ENCODE assay signal across 26 mouse cellular contexts in genomic region chr11:3232248-3232647, GRCm38 (mm10).
"Had no signal": no experiment of that assay in that cellular context is flagged by ENCODE, and none has a peak within 500 bp of the region (broad histone marks: within the 10 kb centered on the region; RNA-seq: fewer than 3 reads in every experiment).

No protein-coding gene starts in this region.

- H3K9me3 ChIP-seq: heart, embryonic 13.5 days; heart, embryonic 15.5 days; hindbrain, embryonic 13.5 days; hindbrain, embryonic 15.5 days; kidney, embryonic 15.5 days; limb, embryonic 15.5 days; liver, embryonic 12.5 days had no signal

- H3K4me3 ChIP-seq: gastrocnemius, adult 2 months; heart, adult 2 months; heart, embryonic 13.5 days; heart, embryonic 15.5 days; hindbrain, embryonic 13.5 days; hindbrain, embryonic 15.5 days; kidney, embryonic 15.5 days; limb, embryonic 13.5 days; limb, embryonic 15.5 days; liver, embryonic 12.5 days had no signal

- H3K4me2 ChIP-seq: heart, embryonic 11.5 days; heart, embryonic 13.5 days; heart, embryonic 15.5 days; hindbrain, embryonic 13.5 days; hindbrain, embryonic 15.5 days; kidney, embryonic 15.5 days; limb, embryonic 13.5 days; limb, embryonic 15.5 days; liver, embryonic 12.5 days had no signal

- DNase-seq: gastrocnemius, adult 2 months; gastrocnemius, postnatal 10 days; gastrocnemius, postnatal 25 days; heart, adult 11 months; heart, adult 2 months; heart, postnatal 14 days; heart, postnatal 36 days; kidney, adult 11 months; kidney, adult 2 months; kidney, adult 9 months; kidney, postnatal 14 days; kidney, postnatal 36 days; layer of hippocampus, adult 9-11 months; layer of hippocampus, postnatal 36 days; left cerebral cortex, postnatal 4 days had no signal

- H3K9ac ChIP-seq: heart, embryonic 13.5 days; heart, embryonic 15.5 days; hindbrain, embryonic 13.5 days; hindbrain, embryonic 15.5 days; kidney, embryonic 15.5 days; limb, embryonic 13.5 days; limb, embryonic 15.5 days; liver, embryonic 12.5 days had no signal

- H3K27ac ChIP-seq: gastrocnemius, adult 2 months; heart, adult 2 months; heart, embryonic 13.5 days; heart, embryonic 15.5 days; hindbrain, embryonic 13.5 days; hindbrain, embryonic 15.5 days; hindbrain, postnatal 0 days; kidney, embryonic 15.5 days; kidney, postnatal 0 days; limb, embryonic 13.5 days; limb, embryonic 15.5 days; liver, embryonic 12.5 days had no signal

- ATAC-seq: hindbrain, postnatal 0 days; liver, embryonic 12.5 days had no signal

- H3K27me3 ChIP-seq: heart, embryonic 13.5 days; heart, embryonic 15.5 days; hindbrain, embryonic 13.5 days; hindbrain, embryonic 15.5 days; kidney, embryonic 15.5 days; limb, embryonic 13.5 days; limb, embryonic 15.5 days; liver, embryonic 12.5 days had no signal

- H3K4me1 ChIP-seq: heart, embryonic 13.5 days; heart, embryonic 15.5 days; hindbrain, embryonic 13.5 days; hindbrain, embryonic 15.5 days; kidney, embryonic 15.5 days; limb, embryonic 13.5 days; limb, embryonic 15.5 days; liver, embryonic 12.5 days had no signal
